Mouse (Mus musculus): Measurements from ENCODE around the gene Fbxw7. TPM values are rescaled to one million over a fixed set of nuclear protein-coding genes. Genes with fewer than 3 reads are reported as not detected.

Fbxw7 gene
- polyA plus RNA-seq, 1 experiment: 3.4 TPM

DNA sequence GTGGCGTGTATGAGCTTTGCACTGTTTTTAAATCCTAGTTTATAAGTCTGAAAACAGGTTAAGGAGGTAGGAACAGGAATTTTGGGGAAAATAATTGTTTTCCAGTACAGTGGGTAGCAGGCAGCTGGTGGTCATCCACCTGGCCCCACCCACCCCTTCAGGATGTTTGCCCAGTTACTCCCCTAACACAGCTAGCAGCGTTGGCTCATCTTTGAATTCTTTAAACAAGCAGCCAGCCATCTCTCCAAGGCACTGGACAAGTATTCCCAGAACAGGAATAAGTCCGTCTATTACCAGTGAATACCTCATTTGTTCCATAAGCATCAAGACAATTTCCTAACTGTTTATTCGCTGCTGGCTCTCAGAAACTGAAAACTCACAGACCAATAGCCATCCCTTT lies 39.5 kb upstream of the Fbxw7 start:
- H3K27me3 ChIP-seq (ENCODE audit: control insufficient read depth, insufficient read depth, low read length): no peaks in the 10 kb centered on the region

DNA sequence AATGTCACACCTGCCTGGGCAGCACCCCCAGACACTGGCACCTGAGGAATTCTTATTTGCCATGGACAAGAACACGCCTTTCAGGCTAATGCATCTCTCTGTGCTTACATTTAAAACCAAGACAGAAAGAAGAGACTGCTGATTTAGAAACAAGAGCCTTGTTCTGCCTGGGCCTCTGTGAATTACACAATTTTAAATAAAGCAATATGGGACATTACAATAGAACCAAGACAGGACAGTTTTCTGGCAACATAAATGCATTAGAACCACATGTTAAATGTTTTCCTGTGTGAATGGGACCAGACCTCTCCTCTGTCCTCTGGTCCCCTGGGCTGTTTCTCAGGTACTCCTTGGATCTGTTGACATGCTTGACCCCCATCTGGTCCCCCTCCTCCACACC lies 39.0 kb upstream of the Fbxw7 start:
- no peak for TF ChIP-seq CTCF (IDR thresholded peaks at IDR 0.05; ENCODE audit: extremely low read depth, insufficient read depth, insufficient read length, insufficient replicate concordance)
- no peak for TF ChIP-seq POLR2A (IDR thresholded peaks at IDR 0.05; ENCODE audit: low read depth, low read length)
- DNase-seq (ENCODE audit: low read depth in 1 of 2, low spot score in 2 of 2): no peak
- no peaks in the 10 kb centered on the region; the same call in 1 of the 2 replicates for H3K4me1 ChIP-seq (ENCODE audit: control insufficient read depth, insufficient read depth, insufficient read length)
- H3K36me3 ChIP-seq (ENCODE audit: control insufficient read depth, insufficient read depth, low read length): no peaks in the 10 kb centered on the region
- no peak overlapping the region for H3K4me3 ChIP-seq (ENCODE audit: extremely low read depth, insufficient read depth, insufficient read length)
- H3K27ac ChIP-seq (ENCODE audit: insufficient read depth, low read length): no peak overlapping the region
- 100% methylated on average over 1 of the region's 1 CpGs for WGBS
- H3K27me3 ChIP-seq (ENCODE audit: control insufficient read depth, insufficient read depth, low read length): no peaks in the 10 kb centered on the region

More for the DNA sequence above, 39.5 kb upstream of the Fbxw7 start:
- no peak overlapping the region for H3K27ac ChIP-seq (ENCODE audit: insufficient read depth, low read length)
- no peak for DNase-seq (ENCODE audit: low read depth in 1 of 2, low spot score in 2 of 2)
- TF ChIP-seq POLR2A (IDR thresholded peaks at IDR 0.05; ENCODE audit: low read depth, low read length): no peak
- TF ChIP-seq CTCF (IDR thresholded peaks at IDR 0.05; ENCODE audit: extremely low read depth, insufficient read depth, insufficient read length, insufficient replicate concordance): no peak
- H3K4me3 ChIP-seq (ENCODE audit: extremely low read depth, insufficient read depth, insufficient read length): no peak overlapping the region
- no peaks in the 10 kb centered on the region for H3K36me3 ChIP-seq (ENCODE audit: control insufficient read depth, insufficient read depth, low read length)
- H3K4me1 ChIP-seq (ENCODE audit: control insufficient read depth, insufficient read depth, insufficient read length): no peaks in the 10 kb centered on the region; the same call in 1 of the 2 replicates
- WGBS: 92% methylated on average over 4 of the region's 4 CpGs

DNA sequence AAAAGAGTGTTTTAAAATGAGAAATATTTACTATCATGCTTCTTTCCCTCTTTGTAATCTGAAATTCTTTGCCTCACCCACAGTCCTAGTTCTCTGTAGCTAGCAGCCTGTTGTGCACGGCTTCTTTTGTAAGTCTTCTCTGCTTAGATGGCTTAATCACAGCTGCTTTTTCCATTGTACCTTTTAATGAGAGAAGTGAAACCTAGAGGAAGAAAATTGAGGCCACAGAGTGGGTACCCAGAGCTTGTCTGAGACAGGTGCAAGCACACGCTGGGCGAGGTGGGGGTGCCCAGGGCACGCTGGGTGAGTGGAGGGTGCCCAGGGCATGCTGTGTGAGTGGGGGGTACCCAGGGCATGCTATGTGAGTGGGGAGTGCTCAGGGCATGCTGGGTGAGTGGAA lies 27.2 kb upstream of the Fbxw7 start:
- WGBS: 47% methylated on average over 4 of the region's 4 CpGs
- Histone ChIP-seq H3K27ac (ENCODE audit: insufficient read depth, low read length) (no peak overlapping the region), H3K4me1 (ENCODE audit: control insufficient read depth, insufficient read depth, insufficient read length) (peaks cover 4% of the 10 kb centered on the region; the same call in 1 of the 2 replicates), H3K27me3 (ENCODE audit: control insufficient read depth, insufficient read depth, low read length) (no peaks in the 10 kb centered on the region), H3K36me3 (ENCODE audit: control insufficient read depth, insufficient read depth, low read length) (no peaks in the 10 kb centered on the region), H3K4me3 (ENCODE audit: extremely low read depth, insufficient read depth, insufficient read length) (no peak overlapping the region)
- TF ChIP-seq CTCF (IDR thresholded peaks at IDR 0.05; ENCODE audit: extremely low read depth, insufficient read depth, insufficient read length, insufficient replicate concordance): no peak
- no peak for TF ChIP-seq POLR2A (IDR thresholded peaks at IDR 0.05; ENCODE audit: low read depth, low read length)
- DNase-seq (ENCODE audit: low read depth in 1 of 2, low spot score in 2 of 2): peak in 1 of 2 experiments; percentile 6

DNA sequence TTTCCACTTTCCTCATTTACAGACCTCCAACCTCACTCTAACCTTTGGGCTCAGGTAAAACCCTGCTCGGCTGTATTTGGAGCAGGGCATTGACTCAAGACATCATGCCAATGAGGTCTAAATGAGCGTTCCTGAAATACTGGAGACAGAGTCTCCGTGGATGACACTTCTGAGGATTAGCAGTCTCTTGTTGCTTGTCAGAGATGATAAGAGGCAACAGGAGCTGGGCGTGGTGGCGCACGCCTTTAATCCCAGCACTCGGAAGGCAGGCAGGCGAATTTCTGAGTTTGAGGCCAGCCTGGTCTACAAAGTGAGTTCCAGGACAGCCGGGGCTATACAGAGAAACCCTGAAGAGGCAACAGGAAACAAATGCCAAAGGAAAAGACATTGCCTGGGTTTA lies 11.0 kb upstream of the Fbxw7 start:
- DNase-seq (ENCODE audit: low read depth in 1 of 2, low spot score in 2 of 2): no peak
- 78% methylated on average over 9 of the region's 9 CpGs for WGBS

DNA sequence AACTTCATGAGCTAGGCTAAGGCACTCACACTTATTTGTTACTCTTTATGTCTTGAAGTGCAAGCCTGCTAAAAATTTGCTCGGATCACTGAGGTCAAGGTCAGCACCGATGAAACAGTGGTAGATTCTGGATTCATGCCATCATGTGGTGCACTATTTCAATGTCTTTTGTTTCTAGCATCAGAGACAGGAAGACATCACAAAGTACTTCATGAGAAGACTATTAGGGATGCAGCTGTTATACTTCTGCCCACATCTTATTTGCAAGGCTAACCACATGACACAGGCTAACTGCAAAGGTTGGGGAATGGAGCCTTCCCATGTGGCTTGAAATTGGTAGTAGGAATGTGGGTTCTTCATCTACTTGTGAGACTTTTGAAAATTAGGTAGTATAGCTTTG lies 8.9 kb upstream of the Fbxw7 start:
- TF ChIP-seq POLR2A (IDR thresholded peaks at IDR 0.05; ENCODE audit: low read depth, low read length) (no peak), CTCF (IDR thresholded peaks at IDR 0.05; ENCODE audit: extremely low read depth, insufficient read depth, insufficient read length, insufficient replicate concordance) (no peak)
- 52% methylated on average over 2 of the region's 2 CpGs for WGBS
- Histone ChIP-seq H3K4me3 (ENCODE audit: extremely low read depth, insufficient read depth, insufficient read length) (no peak overlapping the region), H3K4me1 (ENCODE audit: control insufficient read depth, insufficient read depth, insufficient read length) (peaks cover 7% of the 10 kb centered on the region; the same call in 1 of the 2 replicates), H3K27ac (ENCODE audit: insufficient read depth, low read length) (no peak overlapping the region), H3K36me3 (ENCODE audit: control insufficient read depth, insufficient read depth, low read length) (no peaks in the 10 kb centered on the region), H3K27me3 (ENCODE audit: control insufficient read depth, insufficient read depth, low read length) (no peaks in the 10 kb centered on the region)
- DNase-seq (ENCODE audit: low read depth in 1 of 2, low spot score in 2 of 2): no peak

More for the DNA sequence above, 11.0 kb upstream of the Fbxw7 start:
- peaks cover 10% of the 10 kb centered on the region; the same call in 1 of the 2 replicates for H3K4me1 ChIP-seq (ENCODE audit: control insufficient read depth, insufficient read depth, insufficient read length)
- no peak overlapping the region for H3K4me3 ChIP-seq (ENCODE audit: extremely low read depth, insufficient read depth, insufficient read length)
- H3K27ac ChIP-seq (ENCODE audit: insufficient read depth, low read length): no peak overlapping the region
- no peaks in the 10 kb centered on the region for H3K27me3 ChIP-seq (ENCODE audit: control insufficient read depth, insufficient read depth, low read length)
- TF ChIP-seq POLR2A (IDR thresholded peaks at IDR 0.05; ENCODE audit: low read depth, low read length): no peak
- TF ChIP-seq CTCF (IDR thresholded peaks at IDR 0.05; ENCODE audit: extremely low read depth, insufficient read depth, insufficient read length, insufficient replicate concordance): no peak
- H3K36me3 ChIP-seq (ENCODE audit: control insufficient read depth, insufficient read depth, low read length): no peaks in the 10 kb centered on the region

DNA sequence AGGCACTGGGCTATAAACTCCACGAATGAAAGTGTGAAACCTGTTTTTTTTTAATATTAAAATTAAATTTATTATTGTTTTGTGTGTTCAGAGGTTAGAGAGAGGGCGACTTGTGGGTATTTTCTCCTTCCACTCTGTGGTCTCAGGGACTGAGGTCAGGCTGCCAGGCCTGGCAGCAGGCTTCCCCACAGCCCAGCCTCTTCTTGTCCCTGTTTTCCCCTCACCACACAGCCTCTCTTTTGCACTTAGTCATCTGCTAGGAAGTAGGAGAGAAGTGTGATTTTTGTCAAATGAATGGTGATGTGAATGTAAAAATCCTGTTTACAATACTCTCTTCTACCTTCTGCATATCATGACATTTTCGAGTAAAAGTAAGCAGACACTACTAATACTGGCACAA lies 7.2 kb upstream of the Fbxw7 start:
- H3K4me3 ChIP-seq (ENCODE audit: extremely low read depth, insufficient read depth, insufficient read length): no peak overlapping the region
- H3K27me3 ChIP-seq (ENCODE audit: control insufficient read depth, insufficient read depth, low read length): no peaks in the 10 kb centered on the region
- no peak for TF ChIP-seq POLR2A (IDR thresholded peaks at IDR 0.05; ENCODE audit: low read depth, low read length)
- TF ChIP-seq CTCF (IDR thresholded peaks at IDR 0.05; ENCODE audit: extremely low read depth, insufficient read depth, insufficient read length, insufficient replicate concordance): no peak
- H3K36me3 ChIP-seq (ENCODE audit: control insufficient read depth, insufficient read depth, low read length): no peaks in the 10 kb centered on the region
- H3K27ac ChIP-seq (ENCODE audit: insufficient read depth, low read length): no peak overlapping the region
- no peak for DNase-seq (ENCODE audit: low read depth in 1 of 2, low spot score in 2 of 2)
- H3K4me1 ChIP-seq (ENCODE audit: control insufficient read depth, insufficient read depth, insufficient read length): no peaks in the 10 kb centered on the region
- WGBS: 69% methylated on average over 3 of the region's 3 CpGs

DNA sequence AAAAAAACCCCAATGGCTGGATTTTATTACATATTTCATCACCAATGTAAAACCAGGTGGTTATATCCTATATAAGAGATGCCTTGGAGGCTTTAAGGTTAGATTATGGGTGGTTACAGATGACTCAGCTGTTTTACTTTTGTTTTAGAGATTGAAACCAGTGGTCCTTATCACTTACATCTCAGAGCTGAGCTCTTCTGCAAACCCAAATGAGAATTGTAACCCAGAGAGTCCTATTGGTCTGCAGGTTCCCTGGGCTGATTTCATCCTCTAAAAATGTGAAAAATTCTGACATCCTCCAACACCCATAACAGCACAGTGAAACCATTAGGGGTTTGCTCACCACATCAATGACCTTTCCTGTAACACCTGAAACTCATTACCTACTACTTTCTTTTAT lies 6.2 kb upstream of the Fbxw7 start:
- no peak overlapping the region for H3K4me3 ChIP-seq (ENCODE audit: extremely low read depth, insufficient read depth, insufficient read length)
- no peaks in the 10 kb centered on the region for H3K27me3 ChIP-seq (ENCODE audit: control insufficient read depth, insufficient read depth, low read length)
- DNase-seq (ENCODE audit: low read depth in 1 of 2, low spot score in 2 of 2): no peak
- H3K4me1 ChIP-seq (ENCODE audit: control insufficient read depth, insufficient read depth, insufficient read length): no peaks in the 10 kb centered on the region; the same call in 1 of the 2 replicates
- TF ChIP-seq POLR2A (IDR thresholded peaks at IDR 0.05; ENCODE audit: low read depth, low read length) (no peak), CTCF (IDR thresholded peaks at IDR 0.05; ENCODE audit: extremely low read depth, insufficient read depth, insufficient read length, insufficient replicate concordance) (no peak)
- no peak overlapping the region for H3K27ac ChIP-seq (ENCODE audit: insufficient read depth, low read length)
- no peaks in the 10 kb centered on the region for H3K36me3 ChIP-seq (ENCODE audit: control insufficient read depth, insufficient read depth, low read length)

Data from spleen, adult 2 months (tissue).